ENCODE assay signal across 8 mouse cellular contexts in genomic region chr2:32629276-32629976, GRCm38 (mm10). TPM values are rescaled to one million over a fixed set of nuclear protein-coding genes. Genes with fewer than 3 reads are reported as not detected.
A peak's percentile ranks its signal among the peaks of the same experiment; 100 is the strongest.
DNase-seq lines count a peak whose midpoint lies in the region; ATAC-seq and TF ChIP-seq lines count a peak whose summit lies in the region.

No protein-coding gene starts in this region.

- no peaks in the 10 kb centered on the region for H3K27me3 ChIP-seq in ES-Bruce4 (ENCODE audit: control insufficient read depth, insufficient read depth, low read length, poor library complexity, severe bottlenecking)
- H3K27me3 ChIP-seq in embryonic facial prominence, embryonic 13.5 days: no peaks in the 10 kb centered on the region
- H3K27me3 ChIP-seq in hindbrain, embryonic 14.5 days (ENCODE audit: control insufficient read depth, insufficient read depth, low read length): no peaks in the 10 kb centered on the region
- H3K27me3 ChIP-seq in lung, embryonic 14.5 days (ENCODE audit: insufficient read depth, low read length): no peaks in the 10 kb centered on the region
- no peaks in the 10 kb centered on the region for H3K27me3 ChIP-seq in stomach, embryonic 14.5 days (ENCODE audit: control insufficient read depth, insufficient read depth, low read length)

- TF ChIP-seq CTCF in ES-Bruce4 (IDR thresholded peaks at IDR 0.05; ENCODE audit: low read depth, low read length): no peak
- TF ChIP-seq CTCF in lung, embryonic 14.5 days (IDR thresholded peaks at IDR 0.05; ENCODE audit: low read depth): peak; percentile 21; the same call in 1 of the 2 replicates

- no peaks in the 10 kb centered on the region for H3K9me3 ChIP-seq in ES-Bruce4 (replicated peaks; ENCODE audit: control insufficient read depth, insufficient read depth, low read length, poor library complexity, severe bottlenecking)
- H3K9me3 ChIP-seq in embryonic facial prominence, embryonic 13.5 days: no peaks in the 10 kb centered on the region
- H3K9me3 ChIP-seq in hindbrain, embryonic 14.5 days (ENCODE audit: control insufficient read depth, low read length): no peaks in the 10 kb centered on the region
- H3K9me3 ChIP-seq in lung, embryonic 14.5 days (ENCODE audit: low read depth, low read length): no peaks in the 10 kb centered on the region
- H3K9me3 ChIP-seq in stomach, embryonic 14.5 days (ENCODE audit: control insufficient read depth, low read depth, low read length): no peaks in the 10 kb centered on the region

- peaks cover 17% of the 10 kb centered on the region for H3K4me1 ChIP-seq in ES-Bruce4 (ENCODE audit: control insufficient read depth, insufficient read depth, low read length)
- peaks cover 63% of the 10 kb centered on the region for H3K4me1 ChIP-seq in embryonic facial prominence, embryonic 13.5 days
- H3K4me1 ChIP-seq in hindbrain, embryonic 14.5 days (replicated peaks; ENCODE audit: control insufficient read depth, insufficient read depth, low read length): peaks cover 35% of the 10 kb centered on the region
- H3K4me1 ChIP-seq in lung, embryonic 14.5 days (ENCODE audit: insufficient read depth): peaks cover 13% of the 10 kb centered on the region; the same call in 1 of the 2 replicates
- peaks cover 34% of the 10 kb centered on the region for H3K4me1 ChIP-seq in stomach, embryonic 14.5 days (ENCODE audit: control insufficient read depth, insufficient read depth, low read length)

- no peak for ATAC-seq in frontal cortex, adult (ENCODE audit: low TSS enrichment)
- ATAC-seq in embryonic facial prominence, embryonic 13.5 days (ENCODE audit: insufficient number of reproducible peaks, insufficient read depth, low FRiP score, low TSS enrichment, low read depth): 0 out of 2 replicates have a peak, but pooled peaks have one; percentile 29
- ATAC-seq in hindbrain, embryonic 14.5 days (ENCODE audit: low FRiP score): peak; percentile 49; the same call in 1 of the 2 replicates
- peak; percentile 35 for ATAC-seq in lung, embryonic 14.5 days (ENCODE audit: insufficient read depth)
- peak; percentile 30; the same call in 1 of the 2 replicates for ATAC-seq in stomach, embryonic 14.5 days (ENCODE audit: insufficient number of reproducible peaks, insufficient read depth, low FRiP score, low read depth)

- no peak for TF ChIP-seq POLR2A in ES-Bruce4 (IDR thresholded peaks at IDR 0.05; ENCODE audit: insufficient read depth, low read length)

- 39% methylated on average over 9 of the region's 9 CpGs for WGBS in embryonic facial prominence, embryonic 13.5 days
- 25% methylated on average over 9 of the region's 9 CpGs for WGBS in hindbrain, embryonic 14.5 days
- 41% methylated on average over 9 of the region's 9 CpGs for WGBS in lung, embryonic 14.5 days
- WGBS in stomach, embryonic 14.5 days: 48% methylated on average over 9 of the region's 9 CpGs

- H3K27ac ChIP-seq in ES-Bruce4 (ENCODE audit: insufficient read depth, low read length): peak overlapping the region; percentile 68
- peak overlapping the region; percentile 79 for H3K27ac ChIP-seq in embryonic facial prominence, embryonic 13.5 days
- peak overlapping the region; percentile 65 for H3K27ac ChIP-seq in hindbrain, embryonic 14.5 days
- H3K27ac ChIP-seq in lung, embryonic 14.5 days (ENCODE audit: low read depth): no peak overlapping the region
- H3K27ac ChIP-seq in stomach, embryonic 14.5 days (ENCODE audit: low read length): no peak overlapping the region

- peak overlapping the region; percentile 33 for H3K4me2 ChIP-seq in embryonic facial prominence, embryonic 13.5 days
- H3K4me2 ChIP-seq in hindbrain, embryonic 14.5 days (replicated peaks): peak overlapping the region; percentile 24
- H3K4me2 ChIP-seq in lung, embryonic 14.5 days: peak overlapping the region; percentile 13; the same call in 1 of the 2 replicates
- no peak overlapping the region for H3K4me2 ChIP-seq in stomach, embryonic 14.5 days (replicated peaks; ENCODE audit: low read depth, low read length)

- H3K9ac ChIP-seq in ES-Bruce4 (ENCODE audit: low read depth, poor library complexity, severe bottlenecking): peak overlapping the region; percentile 73
- peak overlapping the region; percentile 59 for H3K9ac ChIP-seq in embryonic facial prominence, embryonic 13.5 days
- peak overlapping the region; percentile 3; the same call in 1 of the 2 replicates for H3K9ac ChIP-seq in hindbrain, embryonic 14.5 days
- H3K9ac ChIP-seq in lung, embryonic 14.5 days: no peak overlapping the region
- no peak overlapping the region for H3K9ac ChIP-seq in stomach, embryonic 14.5 days (replicated peaks; ENCODE audit: low read depth, low read length)

- peaks cover 9% of the 10 kb centered on the region for H3K36me3 ChIP-seq in ES-Bruce4 (ENCODE audit: control insufficient read depth, insufficient read depth, low read length, poor library complexity, severe bottlenecking)
- H3K36me3 ChIP-seq in embryonic facial prominence, embryonic 13.5 days: no peaks in the 10 kb centered on the region
- H3K36me3 ChIP-seq in hindbrain, embryonic 14.5 days (replicated peaks; ENCODE audit: control insufficient read depth, insufficient read depth): peaks cover 3% of the 10 kb centered on the region; the same call in 1 of the 2 replicates
- H3K36me3 ChIP-seq in lung, embryonic 14.5 days (ENCODE audit: insufficient read depth): no peaks in the 10 kb centered on the region
- H3K36me3 ChIP-seq in stomach, embryonic 14.5 days (ENCODE audit: control insufficient read depth, insufficient read depth, low read length): no peaks in the 10 kb centered on the region

- H3K4me3 ChIP-seq in ES-Bruce4 (ENCODE audit: low read depth, low read length): peak overlapping the region; percentile 61
- H3K4me3 ChIP-seq in embryonic facial prominence, embryonic 13.5 days: no peak overlapping the region
- H3K4me3 ChIP-seq in hindbrain, embryonic 14.5 days (replicated peaks; ENCODE audit: low read length): no peak overlapping the region
- H3K4me3 ChIP-seq in lung, embryonic 14.5 days (ENCODE audit: low read depth, low read length): no peak overlapping the region
- H3K4me3 ChIP-seq in stomach, embryonic 14.5 days (ENCODE audit: low read depth, low read length): no peak overlapping the region

- peak; percentile 24; the same call in 1 of the 2 replicates for TF ChIP-seq EP300 in ES-Bruce4 (IDR thresholded peaks at IDR 0.05; ENCODE audit: insufficient read depth, low read depth, low read length)

- DNase-seq in frontal cortex, postnatal 10 days (ENCODE audit: low spot score in 2 of 2): peak; percentile 61 to 63
- peak; percentile 67 for DNase-seq in hindbrain, embryonic 14.5 days (ENCODE audit: low spot score)
- peak; percentile 87 for DNase-seq in lung, embryonic 14.5 days
- DNase-seq in liver: no peak

RNA-seq across cellular contexts. Expression of gene Ak1, which starts 7.9 kb away (rescaled TPM):
- polyA plus RNA-seq in ES-Bruce4 (2011; ENCODE audit: insufficient read depth, insufficient read length, low read depth, missing spikeins): 71.8 and 74.7 TPM in 2 replicates
- polyA plus RNA-seq in embryonic facial prominence, embryonic 13.5 days (2015; fragmentation: Nextera tagmentation; extraction: Ambion mirVana): 20.7 and 27.3 TPM in 2 replicates
- 78.1 and 82.0 TPM in 2 replicates for polyA plus RNA-seq in hindbrain, embryonic 14.5 days (2014; fragmentation: Nextera tagmentation; extraction: Ambion mirVana)
- 34.3 and 35.8 TPM in 2 replicates for polyA plus RNA-seq in lung, embryonic 14.5 days (2014; fragmentation: Nextera tagmentation; extraction: Ambion mirVana)
- polyA plus RNA-seq in stomach, embryonic 14.5 days (2014; fragmentation: Nextera tagmentation; extraction: Ambion mirVana): 16.7 and 17.1 TPM in 2 replicates

RNA-seq across cellular contexts. Expression of gene Eng, which starts 17.0 kb away (rescaled TPM):
- polyA plus RNA-seq in ES-Bruce4 (2011; ENCODE audit: insufficient read depth, insufficient read length, low read depth, missing spikeins): 20.0 and 20.8 TPM in 2 replicates
- polyA plus RNA-seq in embryonic facial prominence, embryonic 13.5 days (2015; fragmentation: Nextera tagmentation; extraction: Ambion mirVana): 49.1 and 50.2 TPM in 2 replicates
- polyA plus RNA-seq in hindbrain, embryonic 14.5 days (2014; fragmentation: Nextera tagmentation; extraction: Ambion mirVana): 28.1 and 30.5 TPM in 2 replicates
- 91.1 and 98.5 TPM in 2 replicates for polyA plus RNA-seq in lung, embryonic 14.5 days (2014; fragmentation: Nextera tagmentation; extraction: Ambion mirVana)
- polyA plus RNA-seq in stomach, embryonic 14.5 days (2014; fragmentation: Nextera tagmentation; extraction: Ambion mirVana): 49.1 and 54.5 TPM in 2 replicates

RNA-seq across cellular contexts. Expression of gene St6galnac6, which starts 29.9 kb away (rescaled TPM):
- 22.5 and 24.2 TPM in 2 replicates for polyA plus RNA-seq in ES-Bruce4 (2011; ENCODE audit: insufficient read depth, insufficient read length, low read depth, missing spikeins)
- polyA plus RNA-seq in embryonic facial prominence, embryonic 13.5 days (2015; fragmentation: Nextera tagmentation; extraction: Ambion mirVana): 29.9 and 35.1 TPM in 2 replicates
- 8.5 and 9.3 TPM in 2 replicates for polyA plus RNA-seq in hindbrain, embryonic 14.5 days (2014; fragmentation: Nextera tagmentation; extraction: Ambion mirVana)
- 8.3 and 11.1 TPM in 2 replicates for polyA plus RNA-seq in lung, embryonic 14.5 days (2014; fragmentation: Nextera tagmentation; extraction: Ambion mirVana)
- polyA plus RNA-seq in stomach, embryonic 14.5 days (2014; fragmentation: Nextera tagmentation; extraction: Ambion mirVana): 7.4 and 7.9 TPM in 2 replicates

RNA-seq across cellular contexts. Expression of gene St6galnac4, which starts 42.5 kb away (rescaled TPM):
- polyA plus RNA-seq in ES-Bruce4 (2011; ENCODE audit: insufficient read depth, insufficient read length, low read depth, missing spikeins): 9.4 and 9.7 TPM in 2 replicates
- polyA plus RNA-seq in embryonic facial prominence, embryonic 13.5 days (2015; fragmentation: Nextera tagmentation; extraction: Ambion mirVana): 33.1 and 34.7 TPM in 2 replicates
- polyA plus RNA-seq in hindbrain, embryonic 14.5 days (2014; fragmentation: Nextera tagmentation; extraction: Ambion mirVana): 32.3 and 36.8 TPM in 2 replicates
- 22.0 and 23.8 TPM in 2 replicates for polyA plus RNA-seq in lung, embryonic 14.5 days (2014; fragmentation: Nextera tagmentation; extraction: Ambion mirVana)
- polyA plus RNA-seq in stomach, embryonic 14.5 days (2014; fragmentation: Nextera tagmentation; extraction: Ambion mirVana): 17.0 and 18.1 TPM in 2 replicates

RNA-seq across cellular contexts. Expression of gene 9430097D07Rik, which starts 53.9 kb away (rescaled TPM):
- polyA plus RNA-seq in ES-Bruce4 (2011; ENCODE audit: insufficient read depth, insufficient read length, low read depth, missing spikeins): 0.44 TPM in 1 of 2 replicates, not detected in the other
- polyA plus RNA-seq in embryonic facial prominence, embryonic 13.5 days (2015; fragmentation: Nextera tagmentation; extraction: Ambion mirVana): 0.18 TPM in 1 of 2 replicates, not detected in the other
- polyA plus RNA-seq in hindbrain, embryonic 14.5 days (2014; fragmentation: Nextera tagmentation; extraction: Ambion mirVana): 0.48 and 0.81 TPM in 2 replicates
- polyA plus RNA-seq in lung, embryonic 14.5 days (2014; fragmentation: Nextera tagmentation; extraction: Ambion mirVana): 0.20 TPM in 1 of 2 replicates, not detected in the other
- polyA plus RNA-seq in stomach, embryonic 14.5 days (2014; fragmentation: Nextera tagmentation; extraction: Ambion mirVana): 0.22 TPM in 1 of 2 replicates, not detected in the other

Comparison
In these comparisons a context has a peak if more than half of its experiments do, and no peak if none do; other contexts are left out.
1. H3K27ac ChIP-seq: peak in ES-Bruce4 (single experiment), embryonic facial prominence, embryonic 13.5 days (single experiment) and hindbrain, embryonic 14.5 days (single experiment); none in lung, embryonic 14.5 days (single experiment) and stomach, embryonic 14.5 days (single experiment).
2. H3K9ac ChIP-seq: peak in ES-Bruce4 (single experiment), embryonic facial prominence, embryonic 13.5 days (single experiment) and hindbrain, embryonic 14.5 days (single experiment); none in lung, embryonic 14.5 days (single experiment) and stomach, embryonic 14.5 days (single experiment).